ENCODE assay signal across 9 mouse cellular contexts in the genomic region with DNA sequence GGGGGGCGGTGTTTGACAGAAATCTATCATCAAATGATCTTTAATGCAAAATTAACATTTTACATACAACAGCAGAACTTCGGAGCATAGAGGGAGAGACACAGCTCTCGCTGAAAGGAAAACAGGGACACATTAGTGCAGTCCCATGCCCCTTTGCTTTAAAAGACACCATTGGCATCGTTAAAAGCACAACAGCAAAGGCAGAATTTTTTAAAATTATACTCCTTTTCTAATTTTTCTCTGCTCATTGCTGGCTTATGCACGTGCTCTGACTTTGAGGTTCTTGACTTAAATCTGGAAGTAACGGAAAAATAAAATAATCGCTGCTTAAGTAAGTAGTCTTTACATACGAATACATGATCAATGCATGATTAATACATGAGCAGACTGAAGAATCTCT.
DNase-seq lines count a peak whose midpoint lies in the region; ATAC-seq and TF ChIP-seq lines count a peak whose summit lies in the region.
"Had no signal": no experiment of that assay in that cellular context is flagged by ENCODE, and none has a peak within 500 bp of the region (broad histone marks: within the 10 kb centered on the region; RNA-seq: fewer than 3 reads in every experiment).

No protein-coding gene starts in this region.

- H3K9me3 ChIP-seq in lung, postnatal 0 days (ENCODE audit: low read length): no peaks in the 10 kb centered on the region
- H3K9me3 ChIP-seq in hindbrain, embryonic 10.5 days: no peaks in the 10 kb centered on the region
- no peaks in the 10 kb centered on the region for H3K9me3 ChIP-seq in limb, embryonic 15.5 days
- no peaks in the 10 kb centered on the region for H3K9me3 ChIP-seq in stomach, embryonic 16.5 days (replicated peaks; ENCODE audit: control insufficient read depth, low read length)

- no peak for TF ChIP-seq CTCF in lung, postnatal 0 days (IDR thresholded peaks at IDR 0.05)

- ATAC-seq in lung, postnatal 0 days: no peak
- no peak for ATAC-seq in limb, embryonic 15.5 days (ENCODE audit: insufficient number of reproducible peaks, low FRiP score, low TSS enrichment, low read depth)
- no peak for ATAC-seq in stomach, embryonic 16.5 days (ENCODE audit: insufficient read depth, low FRiP score)

- peaks cover 5% of the 10 kb centered on the region; the same call in 1 of the 2 replicates for H3K4me1 ChIP-seq in lung, postnatal 0 days (ENCODE audit: insufficient read depth, low read depth, low read length)
- peaks cover 34% of the 10 kb centered on the region for H3K4me1 ChIP-seq in hindbrain, embryonic 10.5 days (replicated peaks)
- H3K4me1 ChIP-seq in limb, embryonic 15.5 days: peaks cover 13% of the 10 kb centered on the region; the same call in 1 of the 2 replicates
- peaks cover 13% of the 10 kb centered on the region for H3K4me1 ChIP-seq in stomach, embryonic 16.5 days (ENCODE audit: control insufficient read depth, insufficient read depth, low read length)

- TF ChIP-seq EP300 in lung, postnatal 0 days (IDR thresholded peaks at IDR 0.05): no peak

- peak overlapping the region; percentile 18; the same call in 1 of the 2 replicates for H3K4me3 ChIP-seq in lung, postnatal 0 days (ENCODE audit: low read depth, low read length)
- H3K4me3 ChIP-seq in hindbrain, embryonic 10.5 days: peak overlapping the region; percentile 47
- peak overlapping the region; percentile 13 for H3K4me3 ChIP-seq in limb, embryonic 15.5 days
- H3K4me3 ChIP-seq in stomach, embryonic 16.5 days (replicated peaks; ENCODE audit: low read length): peak overlapping the region; percentile 29

- H3K4me2 ChIP-seq in lung, postnatal 0 days (replicated peaks; ENCODE audit: low read depth, low read length): peak overlapping the region; percentile 47
- H3K4me2 ChIP-seq in limb, embryonic 15.5 days: peak overlapping the region; percentile 34
- peak overlapping the region; percentile 52 for H3K4me2 ChIP-seq in stomach, embryonic 16.5 days (ENCODE audit: low read depth, low read length)

- no peaks in the 10 kb centered on the region for H3K36me3 ChIP-seq in lung, postnatal 0 days (ENCODE audit: insufficient read depth, low read length)
- H3K36me3 ChIP-seq in hindbrain, embryonic 10.5 days: no peaks in the 10 kb centered on the region
- no peaks in the 10 kb centered on the region for H3K36me3 ChIP-seq in limb, embryonic 15.5 days
- H3K36me3 ChIP-seq in stomach, embryonic 16.5 days (ENCODE audit: control insufficient read depth, insufficient read depth, low read length): no peaks in the 10 kb centered on the region

- no peak overlapping the region for H3K9ac ChIP-seq in lung, postnatal 0 days (replicated peaks; ENCODE audit: low read depth)
- no peak overlapping the region for H3K9ac ChIP-seq in limb, embryonic 15.5 days
- no peak overlapping the region for H3K9ac ChIP-seq in stomach, embryonic 16.5 days (ENCODE audit: low read length)

- no peak overlapping the region for H3K27ac ChIP-seq in lung, postnatal 0 days (ENCODE audit: low read length)
- H3K27ac ChIP-seq in hindbrain, embryonic 10.5 days: peak overlapping the region; percentile 13
- no peak overlapping the region for H3K27ac ChIP-seq in limb, embryonic 15.5 days
- H3K27ac ChIP-seq in stomach, embryonic 16.5 days (ENCODE audit: low read length): peak overlapping the region; percentile 11; the same call in 1 of the 2 replicates

- DNase-seq in lung, postnatal 0 days (ENCODE audit: low spot score): no peak
- no peak for DNase-seq in lung, postnatal 14 days
- no peak for DNase-seq in hindbrain, embryonic 10.5 days (ENCODE audit: low spot score)
- no peak for DNase-seq in frontal cortex, postnatal 10 days (ENCODE audit: low spot score in 2 of 2)
- no peak for DNase-seq in embryo, embryonic 9.5 days (ENCODE audit: extremely low spot score)
- no peak for DNase-seq in embryo, embryonic 10.5 days (ENCODE audit: low spot score)
- DNase-seq: left cerebral cortex, postnatal 4 days had no signal

- H3K27me3 ChIP-seq in lung, postnatal 0 days (replicated peaks; ENCODE audit: insufficient read depth, low read length): no peaks in the 10 kb centered on the region
- peaks cover 69% of the 10 kb centered on the region for H3K27me3 ChIP-seq in hindbrain, embryonic 10.5 days (ENCODE audit: insufficient read depth, poor library complexity, severe bottlenecking)
- no peaks in the 10 kb centered on the region for H3K27me3 ChIP-seq in limb, embryonic 15.5 days
- no peaks in the 10 kb centered on the region for H3K27me3 ChIP-seq in stomach, embryonic 16.5 days (ENCODE audit: control insufficient read depth, insufficient read depth, low read length)

- WGBS in lung, postnatal 0 days: 40% methylated on average over 8 of the region's 8 CpGs
- WGBS in hindbrain, embryonic 10.5 days: 31% methylated on average over 8 of the region's 8 CpGs
- 43% methylated on average over 8 of the region's 8 CpGs for WGBS in limb, embryonic 15.5 days
- 50% methylated on average over 8 of the region's 8 CpGs for WGBS in stomach, embryonic 16.5 days

Comparison
In these comparisons a context has a peak if more than half of its experiments do, and no peak if none do; other contexts are left out.
1. H3K27ac ChIP-seq: peak in hindbrain, embryonic 10.5 days (single experiment) and stomach, embryonic 16.5 days (single experiment); none in lung, postnatal 0 days (single experiment) and limb, embryonic 15.5 days (single experiment).
2. Peak in every context shown above with its lines, with median percentiles within 50 percentile points of each other: H3K4me2 ChIP-seq and H3K4me3 ChIP-seq.